ENCODE assay signal across 22 mouse cellular contexts in the genomic region with DNA sequence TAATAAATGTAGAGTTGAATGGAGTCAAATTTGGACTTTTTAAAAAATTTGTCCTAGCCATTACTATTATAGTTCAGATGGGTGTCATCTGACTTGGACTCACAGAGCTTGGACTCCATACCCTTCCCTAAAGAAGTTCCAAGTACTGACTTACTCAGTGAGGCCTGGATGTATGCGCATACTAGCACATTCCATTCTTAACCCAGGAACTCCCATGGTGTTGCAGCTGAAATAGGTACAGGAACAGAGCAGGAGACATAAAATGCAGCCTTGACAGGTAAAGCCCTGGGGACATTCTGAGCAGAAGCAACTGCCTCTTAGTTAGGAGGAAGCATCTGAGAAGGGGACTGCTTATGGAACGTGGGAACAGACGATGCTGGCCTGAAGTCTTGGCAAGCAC. TPM values are rescaled to one million over a fixed set of nuclear protein-coding genes. Genes with fewer than 3 reads are reported as not detected.
"Had no signal": no experiment of that assay in that cellular context is flagged by ENCODE, and none has a peak within 500 bp of the region (broad histone marks: within the 10 kb centered on the region; RNA-seq: fewer than 3 reads in every experiment).

No protein-coding gene starts in this region.

- ATAC-seq: midbrain, embryonic 15.5 days had no signal

- DNase-seq: kidney, postnatal 10 days; kidney, postnatal 36 days; layer of hippocampus, postnatal 36 days; liver, embryonic 13.5 days; lung, adult 2 months; lung, postnatal 14 days; lung, postnatal 4 days; retina, postnatal 1 day; right cerebral cortex, postnatal 25 days; spleen, adult 18-20 months; thymus, postnatal 25 days had no signal

- H3K36me3 ChIP-seq: kidney, embryonic 15.5 days; liver, embryonic 13.5 days; midbrain, embryonic 15.5 days; neural tube, embryonic 13.5 days; stomach, embryonic 15.5 days had no signal

- H3K9me3 ChIP-seq: kidney, embryonic 15.5 days; liver, embryonic 13.5 days; midbrain, embryonic 15.5 days; neural tube, embryonic 13.5 days; stomach, embryonic 15.5 days had no signal

- H3K4me1 ChIP-seq: kidney, embryonic 15.5 days; liver, embryonic 13.5 days; midbrain, embryonic 15.5 days; neural tube, embryonic 13.5 days; stomach, embryonic 15.5 days had no signal

- H3K4me3 ChIP-seq: kidney, embryonic 15.5 days; left cerebral cortex, adult 2 months; liver, embryonic 13.5 days; midbrain, embryonic 15.5 days; neural tube, embryonic 13.5 days; stomach, embryonic 15.5 days had no signal

- H3K9ac ChIP-seq: kidney, embryonic 15.5 days; liver, embryonic 13.5 days; midbrain, embryonic 15.5 days; neural tube, embryonic 13.5 days; stomach, embryonic 15.5 days had no signal

- H3K27me3 ChIP-seq: kidney, embryonic 15.5 days; liver, embryonic 13.5 days; midbrain, embryonic 15.5 days; neural tube, embryonic 13.5 days; stomach, embryonic 15.5 days had no signal

- H3K27ac ChIP-seq: kidney, embryonic 15.5 days; left cerebral cortex, adult 2 months; liver, embryonic 13.5 days; midbrain, embryonic 15.5 days; neural tube, embryonic 13.5 days; stomach, embryonic 15.5 days had no signal

RNA-seq across cellular contexts. Expression of a gene that starts 45.8 kb away (rescaled TPM):
- total RNA-seq: layer of hippocampus, postnatal 36 days; left cerebral cortex, adult 2 months; left cerebral cortex, postnatal 36 days; megakaryocyte progenitor cell, adult 5-6 weeks; megakaryocyte-erythroid progenitor cell, adult 5-6 weeks; neutrophil, adult 5-6 weeks had no signal
- polyA plus RNA-seq: limb, embryonic 11.5 days; liver, adult 2 months; liver, embryonic 13.5 days; neural tube, embryonic 13.5 days had no signal
